Mouse (Mus musculus): ENCODE data around the gene Zfp422. TPM values are rescaled to one million over a fixed set of nuclear protein-coding genes. Genes with fewer than 3 reads are reported as not detected.

Zfp422 gene
- polyA plus RNA-seq (2014; fragmentation: Nextera tagmentation; extraction: Ambion mirVana), result 313 and 337 TPM in 2 replicates

- Histone ChIP-seq H3K27ac (ENCODE audit: low read depth, low read length) (peak within 1 kb of the TSS; percentile 94), H3K9ac (ENCODE audit: low read depth, low read length) (peak within 1 kb of the TSS; percentile 100), H3K9me3 (ENCODE audit: control insufficient read depth, low read length) (no peaks in the 10 kb centered on the region), H3K27me3 (ENCODE audit: control insufficient read depth, insufficient read depth, low read length) (no peaks in the 10 kb centered on the region), H3K4me1 (replicated peaks; ENCODE audit: control insufficient read depth, insufficient read depth, low read length) (no peaks in the 10 kb centered on the region), H3K4me2 (replicated peaks; ENCODE audit: low read depth, low read length) (peak within 1 kb of the TSS; percentile 53), H3K36me3 (ENCODE audit: control insufficient read depth, insufficient read depth, low read length) (no peaks in the 10 kb centered on the region), H3K4me3 (ENCODE audit: low read depth, low read length) (peak within 1 kb of the TSS; percentile 90)
- DNase-seq (ENCODE audit: low spot score) (peak; percentile 91), ATAC-seq (ENCODE audit: low FRiP score) (peak; percentile 93)
- under 1% methylated on average over 50 of the region's 56 CpGs for WGBS
Measured at GRCm38 (mm10) chr6:116628539-116629171, at the start of gene Zfp422. Gene Zfp422 (minus strand): TSS chr6:116628999.

GRCm38 (mm10) chr6:116677321-116677720 lies 48.5 kb upstream of the Zfp422 start:
- H3K9ac ChIP-seq (ENCODE audit: low read depth, low read length), result no peak overlapping the region
- no peak overlapping the region for H3K4me3 ChIP-seq (ENCODE audit: low read depth, low read length)
- H3K36me3 ChIP-seq (ENCODE audit: control insufficient read depth, insufficient read depth, low read length), result no peaks in the 10 kb centered on the region
- no peak for DNase-seq (ENCODE audit: low spot score)
- no peak for ATAC-seq (ENCODE audit: low FRiP score)
- no peak overlapping the region for H3K27ac ChIP-seq (ENCODE audit: low read depth, low read length)
- no peaks in the 10 kb centered on the region for H3K27me3 ChIP-seq (ENCODE audit: control insufficient read depth, insufficient read depth, low read length)
- H3K4me2 ChIP-seq (replicated peaks; ENCODE audit: low read depth, low read length), result no peak overlapping the region
- peaks cover 2% of the 10 kb centered on the region for H3K4me1 ChIP-seq (replicated peaks; ENCODE audit: control insufficient read depth, insufficient read depth, low read length)
- no peaks in the 10 kb centered on the region for H3K9me3 ChIP-seq (ENCODE audit: control insufficient read depth, low read length)
- 57% methylated on average over 6 of the region's 6 CpGs for WGBS

- Histone ChIP-seq H3K9me3 (ENCODE audit: control insufficient read depth, low read length) (no peaks in the 10 kb centered on the region), H3K36me3 (ENCODE audit: control insufficient read depth, insufficient read depth, low read length) (no peaks in the 10 kb centered on the region), H3K27ac (ENCODE audit: low read depth, low read length) (no peak overlapping the region), H3K27me3 (ENCODE audit: control insufficient read depth, insufficient read depth, low read length) (no peaks in the 10 kb centered on the region), H3K9ac (ENCODE audit: low read depth, low read length) (no peak overlapping the region), H3K4me1 (replicated peaks; ENCODE audit: control insufficient read depth, insufficient read depth, low read length) (peaks cover 4% of the 10 kb centered on the region), H3K4me2 (replicated peaks; ENCODE audit: low read depth, low read length) (no peak overlapping the region), H3K4me3 (ENCODE audit: low read depth, low read length) (no peak overlapping the region)
- 76% methylated on average over 10 of the region's 10 CpGs for WGBS
- no peak for DNase-seq (ENCODE audit: low spot score)
- no peak for ATAC-seq (ENCODE audit: low FRiP score)
Measured at GRCm38 (mm10) chr6:116676355-116676913, 47.6 kb upstream of the Zfp422 start.

GRCm38 (mm10) chr6:116674283-116674886 lies 45.6 kb upstream of the Zfp422 start:
- Histone ChIP-seq H3K4me3 (ENCODE audit: low read depth, low read length) (peak overlapping the region; percentile 54), H3K9ac (ENCODE audit: low read depth, low read length) (peak overlapping the region; percentile 58), H3K27ac (ENCODE audit: low read depth, low read length) (peak overlapping the region; percentile 61; the same call in 1 of the 2 replicates), H3K4me1 (replicated peaks; ENCODE audit: control insufficient read depth, insufficient read depth, low read length) (peaks cover 17% of the 10 kb centered on the region), H3K36me3 (ENCODE audit: control insufficient read depth, insufficient read depth, low read length) (no peaks in the 10 kb centered on the region), H3K4me2 (replicated peaks; ENCODE audit: low read depth, low read length) (peak overlapping the region; percentile 86), H3K9me3 (ENCODE audit: control insufficient read depth, low read length) (no peaks in the 10 kb centered on the region), H3K27me3 (ENCODE audit: control insufficient read depth, insufficient read depth, low read length) (no peaks in the 10 kb centered on the region)
- ATAC-seq (ENCODE audit: low FRiP score) (no peak), DNase-seq (ENCODE audit: low spot score) (no peak)
- 26% methylated on average over 16 of the region's 16 CpGs for WGBS

GRCm38 (mm10) chr6:116673471-116674282 lies 44.9 kb upstream of the Zfp422 start, which contains the start of gene Rassf4:
Gene Rassf4 (minus strand): TSS chr6:116673952.
- Histone ChIP-seq H3K9ac (ENCODE audit: low read depth, low read length) (peak within 1 kb of the TSS; percentile 58), H3K27ac (ENCODE audit: low read depth, low read length) (peak within 1 kb of the TSS; percentile 61), H3K27me3 (ENCODE audit: control insufficient read depth, insufficient read depth, low read length) (no peaks in the 10 kb centered on the region), H3K4me3 (ENCODE audit: low read depth, low read length) (peak within 1 kb of the TSS; percentile 54), H3K36me3 (ENCODE audit: control insufficient read depth, insufficient read depth, low read length) (no peaks in the 10 kb centered on the region), H3K4me1 (replicated peaks; ENCODE audit: control insufficient read depth, insufficient read depth, low read length) (peaks cover 17% of the 10 kb centered on the region), H3K9me3 (ENCODE audit: control insufficient read depth, low read length) (no peaks in the 10 kb centered on the region), H3K4me2 (replicated peaks; ENCODE audit: low read depth, low read length) (peak within 1 kb of the TSS; percentile 86)
- peak; percentile 89 for ATAC-seq (ENCODE audit: low FRiP score)
- WGBS, result under 1% methylated on average over 44 of the region's 44 CpGs
- peak; percentile 92 for DNase-seq (ENCODE audit: low spot score)

- H3K4me2 ChIP-seq (replicated peaks; ENCODE audit: low read depth, low read length), result peak overlapping the region; percentile 86
- H3K9me3 ChIP-seq (ENCODE audit: control insufficient read depth, low read length), result no peaks in the 10 kb centered on the region
- peak overlapping the region; percentile 54; the same call in 1 of the 2 replicates for H3K4me3 ChIP-seq (ENCODE audit: low read depth, low read length)
- no peaks in the 10 kb centered on the region for H3K27me3 ChIP-seq (ENCODE audit: control insufficient read depth, insufficient read depth, low read length)
- ATAC-seq (ENCODE audit: low FRiP score) (no peak), DNase-seq (ENCODE audit: low spot score) (no peak)
- H3K4me1 ChIP-seq (replicated peaks; ENCODE audit: control insufficient read depth, insufficient read depth, low read length), result peaks cover 19% of the 10 kb centered on the region
- H3K27ac ChIP-seq (ENCODE audit: low read depth, low read length), result peak overlapping the region; percentile 54
- H3K9ac ChIP-seq (ENCODE audit: low read depth, low read length), result 0 out of 2 replicates have a peak overlapping the region, but pooled peaks have one; percentile 19
- no peaks in the 10 kb centered on the region for H3K36me3 ChIP-seq (ENCODE audit: control insufficient read depth, insufficient read depth, low read length)
- 66% methylated on average over 5 of the region's 5 CpGs for WGBS
Measured at GRCm38 (mm10) chr6:116672349-116672748, 43.5 kb upstream of the Zfp422 start.

GRCm38 (mm10) chr6:116671768-116672167 lies 43.0 kb upstream of the Zfp422 start:
- 74% methylated on average over 4 of the region's 4 CpGs for WGBS
- H3K4me2 ChIP-seq (replicated peaks; ENCODE audit: low read depth, low read length), result peak overlapping the region; percentile 32
- H3K27me3 ChIP-seq (ENCODE audit: control insufficient read depth, insufficient read depth, low read length), result no peaks in the 10 kb centered on the region
- H3K4me1 ChIP-seq (replicated peaks; ENCODE audit: control insufficient read depth, insufficient read depth, low read length), result peaks cover 19% of the 10 kb centered on the region
- ATAC-seq (ENCODE audit: low FRiP score) (no peak), DNase-seq (ENCODE audit: low spot score) (no peak)
- H3K9ac ChIP-seq (ENCODE audit: low read depth, low read length), result 0 out of 2 replicates have a peak overlapping the region, but pooled peaks have one; percentile 7
- no peaks in the 10 kb centered on the region for H3K36me3 ChIP-seq (ENCODE audit: control insufficient read depth, insufficient read depth, low read length)
- no peaks in the 10 kb centered on the region for H3K9me3 ChIP-seq (ENCODE audit: control insufficient read depth, low read length)
- peak overlapping the region; percentile 54 for H3K4me3 ChIP-seq (ENCODE audit: low read depth, low read length)
- H3K27ac ChIP-seq (ENCODE audit: low read depth, low read length), result peak overlapping the region; percentile 84

- peak overlapping the region; percentile 7; the same call in 1 of the 2 replicates for H3K9ac ChIP-seq (ENCODE audit: low read depth, low read length)
Measured at GRCm38 (mm10) chr6:116671031-116671430, 42.2 kb upstream of the Zfp422 start.

More at GRCm38 (mm10) chr6:116671031-116671430, 42.2 kb upstream of the Zfp422 start:
- Histone ChIP-seq H3K4me3 (ENCODE audit: low read depth, low read length) (no peak overlapping the region; the same call in 1 of the 2 replicates), H3K27me3 (ENCODE audit: control insufficient read depth, insufficient read depth, low read length) (no peaks in the 10 kb centered on the region), H3K4me1 (replicated peaks; ENCODE audit: control insufficient read depth, insufficient read depth, low read length) (peaks cover 21% of the 10 kb centered on the region), H3K9me3 (ENCODE audit: control insufficient read depth, low read length) (no peaks in the 10 kb centered on the region), H3K27ac (ENCODE audit: low read depth, low read length) (peak overlapping the region; percentile 84), H3K4me2 (replicated peaks; ENCODE audit: low read depth, low read length) (peak overlapping the region; percentile 32), H3K36me3 (ENCODE audit: control insufficient read depth, insufficient read depth, low read length) (no peaks in the 10 kb centered on the region)
- DNase-seq (ENCODE audit: low spot score) (peak; percentile 62), ATAC-seq (ENCODE audit: low FRiP score) (peak; percentile 48)
- 11% methylated on average over 5 of the region's 5 CpGs for WGBS
